Mouse (Mus musculus) hindlimb bud, embryonic 11.5 days (tissue): Measurements from ENCODE around the gene Creb1.

Experiments
- DNase-seq: peaks from one replicate; pipeline ENCODE4 v3.0.0-alpha.2; 2012; ENCODE audit warnings: low read depth, low spot score; ENCODE audit errors: extremely low spot score

Creb1 gene

GRCm38 (mm10) chr1:64532589-64533470 is at the start of gene Creb1:
TSS of gene Creb1 (plus strand) at chr1:64532645.
- peak; percentile 66 for DNase-seq

- no peak for DNase-seq
Measured at GRCm38 (mm10) chr1:64488521-64489029, 43.9 kb upstream of the Creb1 start.

- DNase-seq, result no peak
Measured at GRCm38 (mm10) chr1:64496803-64497202, 35.6 kb upstream of the Creb1 start.

GRCm38 (mm10) chr1:64501382-64502140 is 30.9 kb upstream of the Creb1 start:
- no peak for DNase-seq

- DNase-seq, result no peak
Measured at GRCm38 (mm10) chr1:64508479-64509096, 23.9 kb upstream of the Creb1 start.

GRCm38 (mm10) chr1:64509678-64510077 is 22.8 kb upstream of the Creb1 start:
- DNase-seq, result no peak

- no peak for DNase-seq
Measured at GRCm38 (mm10) chr1:64514184-64514583, 18.3 kb upstream of the Creb1 start.

GRCm38 (mm10) chr1:64516593-64516992 is 15.9 kb upstream of the Creb1 start:
- DNase-seq, result no peak

DNA sequence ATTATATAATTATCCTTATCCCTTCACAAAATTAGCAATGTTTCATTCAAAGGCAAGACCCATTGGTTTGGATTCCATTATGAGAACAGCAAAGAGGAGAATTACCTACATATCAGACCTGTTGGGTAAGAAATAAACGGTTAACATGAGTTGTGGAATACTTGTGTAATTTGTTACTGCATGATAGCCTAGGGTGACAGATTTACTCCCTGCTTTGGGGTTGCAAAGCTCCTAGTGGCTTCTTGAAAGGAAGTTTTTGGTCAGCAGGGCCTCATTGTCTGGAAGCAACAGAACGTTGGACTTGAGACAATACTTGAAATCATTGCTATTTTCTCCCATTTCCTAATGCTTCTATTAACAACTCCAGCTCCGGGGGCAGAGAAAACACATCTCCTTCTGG is 14.0 kb upstream of the Creb1 start:
- DNase-seq, result no peak

GRCm38 (mm10) chr1:64519345-64519744 is 13.1 kb upstream of the Creb1 start:
- DNase-seq, result no peak

DNA sequence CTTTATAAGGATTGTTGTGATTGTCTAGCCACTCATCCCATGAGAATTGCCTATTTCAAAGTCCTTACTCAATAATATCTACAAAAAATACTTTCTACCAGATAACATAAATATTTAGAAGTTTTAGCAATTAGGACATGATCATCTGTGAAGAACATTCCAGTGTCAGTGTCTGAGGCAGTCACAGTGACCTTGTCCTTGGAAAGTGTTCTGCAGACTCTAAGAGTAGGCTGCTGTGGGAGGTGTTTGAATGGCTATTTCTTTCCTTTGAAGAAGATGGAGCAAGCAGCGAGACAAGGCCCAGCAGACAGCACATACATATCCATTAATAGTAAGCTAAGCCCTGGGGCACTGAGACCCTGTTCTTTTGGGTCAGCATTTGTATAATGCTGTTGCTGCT is 12.5 kb upstream of the Creb1 start:
- DNase-seq, result no peak

DNA sequence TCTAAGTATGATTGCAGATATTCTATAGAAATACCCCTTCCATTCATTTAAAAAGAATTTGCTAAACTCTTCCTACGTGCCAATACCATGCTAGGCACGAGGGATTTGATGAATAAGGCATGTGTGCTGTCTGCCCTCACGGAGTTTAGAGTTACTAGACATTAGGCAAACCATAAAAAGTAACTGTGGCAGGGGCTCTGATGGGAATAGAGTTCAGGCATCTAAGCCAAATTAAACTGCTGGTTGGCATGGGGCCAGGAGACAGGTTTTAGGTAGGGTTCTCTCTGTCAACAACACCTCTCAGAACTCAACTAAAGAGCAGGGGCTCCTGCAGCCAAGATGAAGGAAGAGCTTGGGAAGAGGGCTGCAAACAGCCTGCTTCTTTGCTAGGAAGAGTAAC is 10.7 kb upstream of the Creb1 start:
- DNase-seq, result no peak

GRCm38 (mm10) chr1:64522637-64523036 is 9.8 kb upstream of the Creb1 start:
- DNase-seq, result no peak

- no peak for DNase-seq
Measured at GRCm38 (mm10) chr1:64523117-64523516, 9.3 kb upstream of the Creb1 start.

GRCm38 (mm10) chr1:64524661-64525060 is 7.8 kb upstream of the Creb1 start:
- DNase-seq, result no peak

GRCm38 (mm10) chr1:64527626-64528025 is 4.8 kb upstream of the Creb1 start:
- no peak for DNase-seq

- no peak for DNase-seq
Measured at GRCm38 (mm10) chr1:64529781-64530315, 2.6 kb upstream of the Creb1 start.

GRCm38 (mm10) chr1:64531548-64531947 is 897 bp upstream of the Creb1 start:
- DNase-seq, result no peak

GRCm38 (mm10) chr1:64532067-64532523 is 350 bp upstream of the Creb1 start:
- peak; percentile 18 for DNase-seq

DNA sequence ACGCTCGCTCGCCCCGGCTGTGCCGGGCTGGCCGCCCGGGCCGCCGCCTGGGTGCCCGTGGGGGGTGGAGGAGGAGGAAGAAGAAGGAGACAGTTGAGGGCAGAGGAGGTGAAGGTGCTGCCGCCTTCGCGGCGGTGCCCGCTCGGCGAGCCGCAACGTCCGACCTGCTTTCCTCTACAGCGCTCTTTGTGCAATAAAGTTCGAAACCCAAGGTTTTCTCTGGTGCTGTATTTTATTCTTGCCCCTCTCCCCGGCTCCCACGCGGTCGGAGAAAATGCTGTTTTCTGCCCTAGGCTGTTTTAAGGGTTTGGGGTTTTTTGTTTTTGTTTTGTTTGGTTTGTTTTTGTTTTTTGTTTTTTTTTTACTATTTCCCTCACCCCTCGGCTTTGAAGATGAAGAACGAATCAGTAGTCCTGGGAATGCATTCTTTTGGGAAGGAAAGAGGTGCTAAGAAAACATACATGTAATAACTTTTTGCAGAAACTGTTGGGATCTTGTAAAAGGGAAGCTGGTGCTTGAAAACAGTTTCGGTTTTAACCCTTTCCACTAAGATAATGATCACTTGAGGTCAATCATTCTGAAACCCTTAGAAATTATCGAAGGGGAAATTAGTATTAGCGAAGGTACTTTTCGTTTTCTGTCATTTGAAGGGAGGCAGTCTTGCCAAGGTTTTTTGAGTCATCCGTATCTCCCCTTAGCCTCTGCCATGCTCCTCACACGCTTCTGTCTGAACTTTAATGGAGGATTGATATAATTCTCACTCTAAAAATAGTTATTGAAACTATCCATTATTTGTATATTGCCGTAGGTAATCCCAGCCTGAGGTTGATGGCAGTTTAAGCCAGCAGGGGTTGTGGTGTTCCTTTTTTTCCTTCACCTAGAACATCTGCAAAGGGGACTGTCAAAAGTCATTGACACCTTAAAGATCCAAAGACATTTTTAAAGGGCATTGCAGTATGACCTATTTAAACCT is 1.3 kb downstream of the Creb1 start:
- peak; percentile 12 for DNase-seq
